Mouse (Mus musculus): ENCODE data around the gene Ptprd.

DNA sequence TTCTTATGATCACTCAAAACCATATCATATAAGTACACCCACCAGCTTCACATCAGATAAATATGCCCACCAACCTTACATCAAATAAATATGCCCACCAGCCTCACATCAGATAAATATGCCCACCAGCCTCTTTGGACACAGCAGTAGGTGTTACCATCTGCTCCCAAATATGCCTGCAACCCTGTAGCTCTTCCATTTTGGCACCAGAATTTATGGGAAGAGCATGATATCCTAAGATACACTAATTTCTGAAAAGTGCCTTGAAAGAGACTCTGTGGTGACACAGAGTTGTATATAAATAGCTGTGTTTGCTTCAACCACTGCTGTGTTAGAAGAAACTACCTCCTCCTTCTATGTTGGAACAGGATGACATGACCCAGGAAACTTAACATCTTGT, 1538.5 kb downstream of the Ptprd start:
- no peak for TF ChIP-seq CTCF (IDR thresholded peaks at IDR 0.05; ENCODE audit: insufficient read depth, low read depth, low read length)
- TF ChIP-seq POLR2A (IDR thresholded peaks at IDR 0.05; ENCODE audit: insufficient read depth, low read depth, low read length): no peak

Measured in olfactory bulb, adult 2 months (tissue).